Mouse (Mus musculus): ENCODE measurements around the gene Gm44503. TPM values are rescaled to one million over a fixed set of nuclear protein-coding genes. Genes with fewer than 3 reads are reported as not detected.

Gm44503 gene
- polyA plus RNA-seq, 1 experiment from 2014 or later = not detected

DNA sequence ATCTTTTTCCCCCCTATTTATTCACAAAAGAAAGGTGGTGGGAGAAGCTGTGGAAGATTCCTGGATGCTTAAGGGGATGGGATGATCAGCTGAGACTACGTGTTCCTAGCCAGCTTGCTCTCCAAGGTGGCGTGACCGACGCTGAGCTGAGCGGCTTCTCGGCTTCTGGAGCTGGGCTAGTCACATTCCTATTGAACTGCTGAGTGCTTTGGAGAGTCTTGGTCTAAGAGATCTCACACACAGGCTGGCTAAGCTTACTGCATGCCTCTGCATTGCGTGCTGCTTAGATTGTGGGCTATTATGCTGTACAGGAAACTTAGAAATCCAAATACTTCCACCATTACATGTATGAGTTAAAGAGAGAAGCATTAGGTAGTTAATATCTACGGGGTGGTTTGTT lies 45.4 kb downstream of the Gm44503 start:
- Histone ChIP-seq H3K27ac (ENCODE audit: low read length) (no peak overlapping the region), H3K36me3 (ENCODE audit: control insufficient read depth, insufficient read depth, low read length) (no peaks in the 10 kb centered on the region), H3K4me1 (ENCODE audit: control insufficient read depth, insufficient read depth, low read length) (no peaks in the 10 kb centered on the region), H3K9me3 (replicated peaks; ENCODE audit: control insufficient read depth, low read length) (no peaks in the 10 kb centered on the region), H3K4me2 (ENCODE audit: low read depth, low read length) (no peak overlapping the region), H3K9ac (ENCODE audit: low read length) (no peak overlapping the region), H3K4me3 (replicated peaks; ENCODE audit: low read length) (no peak overlapping the region), H3K27me3 (ENCODE audit: control insufficient read depth, insufficient read depth, low read length) (no peaks in the 10 kb centered on the region)
- no peak for ATAC-seq (ENCODE audit: insufficient read depth, low FRiP score)
- WGBS = 82% methylated on average over 8 of the region's 8 CpGs

DNA sequence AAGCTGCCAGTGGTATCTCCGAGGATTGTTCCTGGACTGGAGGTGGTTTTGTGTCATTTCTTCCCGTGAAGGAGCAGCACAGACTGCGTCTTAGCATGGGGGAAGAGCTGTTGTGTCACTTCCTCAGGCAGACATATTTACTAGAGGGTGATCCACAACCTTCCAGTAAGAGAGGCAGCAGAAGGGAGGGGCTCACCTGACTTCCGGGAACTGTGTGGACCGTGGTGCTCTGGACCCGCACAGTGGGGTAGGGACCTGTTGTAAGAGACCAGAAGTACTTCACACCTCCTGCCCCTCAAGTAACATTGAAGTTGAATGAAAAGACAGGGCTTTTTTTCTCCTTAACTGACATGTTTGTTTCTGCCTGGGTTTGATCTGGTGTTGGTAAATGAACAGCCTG lies 46.5 kb downstream of the Gm44503 start:
- no peaks in the 10 kb centered on the region for H3K4me1 ChIP-seq (ENCODE audit: control insufficient read depth, insufficient read depth, low read length)
- no peak overlapping the region for H3K27ac ChIP-seq (ENCODE audit: low read length)
- no peaks in the 10 kb centered on the region for H3K27me3 ChIP-seq (ENCODE audit: control insufficient read depth, insufficient read depth, low read length)
- WGBS = 83% methylated on average over 6 of the region's 6 CpGs
- ATAC-seq (ENCODE audit: insufficient read depth, low FRiP score) = no peak
- no peak overlapping the region for H3K4me2 ChIP-seq (ENCODE audit: low read depth, low read length)
- H3K9me3 ChIP-seq (replicated peaks; ENCODE audit: control insufficient read depth, low read length) = no peaks in the 10 kb centered on the region
- H3K36me3 ChIP-seq (ENCODE audit: control insufficient read depth, insufficient read depth, low read length) = no peaks in the 10 kb centered on the region
- no peak overlapping the region for H3K9ac ChIP-seq (ENCODE audit: low read length)
- H3K4me3 ChIP-seq (replicated peaks; ENCODE audit: low read length) = no peak overlapping the region

DNA sequence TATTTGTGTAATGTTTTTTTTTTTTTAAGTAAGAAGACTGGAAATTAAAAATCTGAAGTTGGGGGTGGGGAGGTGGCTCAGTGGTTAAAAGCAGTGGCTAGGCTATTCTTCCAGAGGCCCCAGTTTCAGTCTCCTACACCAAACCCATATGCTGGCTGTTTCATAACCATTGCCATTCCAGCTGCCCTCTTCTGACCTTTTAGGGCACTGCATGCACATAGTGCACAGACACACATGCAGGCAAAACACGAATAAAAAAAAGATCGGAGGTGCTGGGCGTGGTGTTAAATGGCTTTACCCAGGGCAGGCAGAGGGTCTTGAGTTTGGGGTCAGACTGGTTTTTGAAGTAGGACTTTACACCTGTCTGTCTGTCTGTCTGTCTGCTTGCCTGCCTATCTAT lies 47.5 kb downstream of the Gm44503 start:
- H3K9ac ChIP-seq (ENCODE audit: low read length) = no peak overlapping the region
- 97% methylated on average over 3 of the region's 3 CpGs for WGBS
- H3K36me3 ChIP-seq (ENCODE audit: control insufficient read depth, insufficient read depth, low read length) = no peaks in the 10 kb centered on the region
- H3K4me2 ChIP-seq (ENCODE audit: low read depth, low read length) = no peak overlapping the region
- H3K4me3 ChIP-seq (replicated peaks; ENCODE audit: low read length) = no peak overlapping the region
- no peak for ATAC-seq (ENCODE audit: insufficient read depth, low FRiP score)
- no peak overlapping the region for H3K27ac ChIP-seq (ENCODE audit: low read length)
- no peaks in the 10 kb centered on the region for H3K9me3 ChIP-seq (replicated peaks; ENCODE audit: control insufficient read depth, low read length)
- no peaks in the 10 kb centered on the region for H3K27me3 ChIP-seq (ENCODE audit: control insufficient read depth, insufficient read depth, low read length)
- no peaks in the 10 kb centered on the region for H3K4me1 ChIP-seq (ENCODE audit: control insufficient read depth, insufficient read depth, low read length)

DNA sequence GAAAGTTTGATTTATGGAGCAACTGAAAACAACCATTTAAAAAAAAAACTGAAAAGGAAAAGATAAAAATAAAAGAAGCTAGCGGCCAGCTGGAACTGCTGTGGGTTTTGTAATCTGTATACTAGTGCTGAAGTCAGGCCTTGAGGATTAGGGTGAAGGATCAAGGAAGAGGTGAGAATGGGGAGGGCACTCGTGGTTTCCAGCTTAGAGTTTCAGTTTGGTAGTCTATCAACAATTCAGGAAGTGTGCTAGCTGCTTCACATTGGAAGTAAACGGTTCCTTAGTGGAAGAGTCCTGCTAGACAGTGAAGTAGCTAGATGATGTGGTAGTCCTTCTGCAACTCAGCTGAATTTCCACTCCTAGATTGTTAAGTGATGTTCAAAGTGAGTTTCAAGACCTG lies 49.7 kb downstream of the Gm44503 start:
- H3K9ac ChIP-seq (ENCODE audit: low read length) = no peak overlapping the region
- ATAC-seq (ENCODE audit: insufficient read depth, low FRiP score) = no peak
- no peaks in the 10 kb centered on the region for H3K4me1 ChIP-seq (ENCODE audit: control insufficient read depth, insufficient read depth, low read length)
- WGBS = 60% methylated on average over 3 of the region's 3 CpGs
- no peaks in the 10 kb centered on the region for H3K36me3 ChIP-seq (ENCODE audit: control insufficient read depth, insufficient read depth, low read length)
- H3K27me3 ChIP-seq (ENCODE audit: control insufficient read depth, insufficient read depth, low read length) = no peaks in the 10 kb centered on the region
- H3K27ac ChIP-seq (ENCODE audit: low read length) = no peak overlapping the region
- no peak overlapping the region for H3K4me3 ChIP-seq (replicated peaks; ENCODE audit: low read length)
- no peaks in the 10 kb centered on the region for H3K9me3 ChIP-seq (replicated peaks; ENCODE audit: control insufficient read depth, low read length)
- no peak overlapping the region for H3K4me2 ChIP-seq (ENCODE audit: low read depth, low read length)

DNA sequence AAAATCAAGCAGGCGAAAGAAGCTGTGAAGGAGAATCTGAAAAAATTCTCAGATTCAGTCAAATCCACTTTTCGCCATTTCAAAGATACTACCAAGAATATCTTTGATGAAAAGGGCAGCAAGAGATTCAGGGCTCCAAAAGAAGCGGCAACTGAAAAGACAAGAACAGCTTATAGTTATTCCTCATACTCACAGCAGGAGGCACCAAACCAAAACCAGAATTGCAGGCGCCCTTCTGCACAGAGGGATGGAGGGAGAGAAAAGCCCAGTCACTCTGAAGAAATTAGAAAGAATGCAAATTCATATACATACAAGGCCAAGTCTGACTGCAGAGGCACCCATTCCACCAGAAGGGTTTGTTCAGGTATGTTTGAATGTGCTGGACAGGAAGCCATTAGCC lies 54.0 kb downstream of the Gm44503 start:
- 89% methylated on average over 4 of the region's 4 CpGs for WGBS
- no peaks in the 10 kb centered on the region for H3K9me3 ChIP-seq (replicated peaks; ENCODE audit: control insufficient read depth, low read length)
- no peak overlapping the region for H3K27ac ChIP-seq (ENCODE audit: low read length)
- no peak overlapping the region for H3K9ac ChIP-seq (ENCODE audit: low read length)
- peaks cover 6% of the 10 kb centered on the region; the same call in 1 of the 2 replicates for H3K36me3 ChIP-seq (ENCODE audit: control insufficient read depth, insufficient read depth, low read length)
- no peak overlapping the region for H3K4me2 ChIP-seq (ENCODE audit: low read depth, low read length)
- H3K4me3 ChIP-seq (replicated peaks; ENCODE audit: low read length) = no peak overlapping the region
- no peaks in the 10 kb centered on the region for H3K4me1 ChIP-seq (ENCODE audit: control insufficient read depth, insufficient read depth, low read length)
- ATAC-seq (ENCODE audit: insufficient read depth, low FRiP score) = no peak
- no peaks in the 10 kb centered on the region for H3K27me3 ChIP-seq (ENCODE audit: control insufficient read depth, insufficient read depth, low read length)

DNA sequence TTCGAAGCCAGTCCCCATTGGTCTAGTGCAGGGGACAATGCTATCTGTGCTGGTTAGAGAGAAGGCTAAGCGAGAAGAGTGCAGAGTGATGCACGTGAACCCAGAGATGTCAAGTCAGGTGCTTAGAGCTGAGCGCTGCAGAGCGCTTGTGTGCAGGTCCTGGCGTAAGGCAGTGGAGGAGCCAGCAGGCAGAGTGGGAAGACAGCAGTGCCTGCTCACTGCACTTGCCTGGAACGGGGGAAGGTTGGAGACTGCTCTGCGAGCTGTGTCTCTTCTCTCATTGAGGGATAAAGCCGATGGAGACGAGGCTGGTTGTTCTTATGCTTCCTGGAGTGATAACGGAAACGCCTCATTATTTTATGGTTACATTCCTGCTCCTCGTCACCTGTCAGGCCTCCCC lies 56.1 kb downstream of the Gm44503 start:
- no peak for ATAC-seq (ENCODE audit: insufficient read depth, low FRiP score)
- peaks cover 14% of the 10 kb centered on the region; the same call in 1 of the 2 replicates for H3K36me3 ChIP-seq (ENCODE audit: control insufficient read depth, insufficient read depth, low read length)
- H3K27ac ChIP-seq (ENCODE audit: low read length) = no peak overlapping the region
- no peaks in the 10 kb centered on the region for H3K27me3 ChIP-seq (ENCODE audit: control insufficient read depth, insufficient read depth, low read length)
- 74% methylated on average over 13 of the region's 13 CpGs for WGBS
- H3K4me3 ChIP-seq (replicated peaks; ENCODE audit: low read length) = no peak overlapping the region
- H3K4me1 ChIP-seq (ENCODE audit: control insufficient read depth, insufficient read depth, low read length) = no peaks in the 10 kb centered on the region
- H3K9me3 ChIP-seq (replicated peaks; ENCODE audit: control insufficient read depth, low read length) = no peaks in the 10 kb centered on the region
- no peak overlapping the region for H3K9ac ChIP-seq (ENCODE audit: low read length)
- H3K4me2 ChIP-seq (ENCODE audit: low read depth, low read length) = no peak overlapping the region

DNA sequence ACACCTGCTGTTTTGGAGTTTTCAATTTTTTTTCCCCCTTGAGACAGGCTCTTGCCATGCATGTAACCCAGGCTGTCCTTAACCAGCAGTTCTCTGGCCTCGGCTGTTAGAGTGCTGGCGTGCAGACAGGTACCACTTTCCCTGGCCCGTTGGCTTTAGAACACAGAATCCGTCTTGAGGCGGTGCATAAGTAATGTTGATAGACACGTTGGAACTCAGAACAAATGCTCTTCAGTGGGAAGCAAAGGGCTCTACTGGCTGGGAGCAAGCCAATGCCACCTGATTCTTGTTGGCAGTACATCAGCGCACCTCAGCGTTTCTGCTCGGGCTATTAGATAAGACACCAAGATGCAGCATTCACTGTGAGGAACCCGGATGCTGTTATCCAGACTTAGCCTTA lies 61.2 kb downstream of the Gm44503 start:
- Histone ChIP-seq H3K27me3 (ENCODE audit: control insufficient read depth, insufficient read depth, low read length) (no peaks in the 10 kb centered on the region), H3K9me3 (replicated peaks; ENCODE audit: control insufficient read depth, low read length) (no peaks in the 10 kb centered on the region), H3K4me2 (ENCODE audit: low read depth, low read length) (no peak overlapping the region), H3K9ac (ENCODE audit: low read length) (no peak overlapping the region), H3K27ac (ENCODE audit: low read length) (no peak overlapping the region), H3K36me3 (ENCODE audit: control insufficient read depth, insufficient read depth, low read length) (peaks cover 13% of the 10 kb centered on the region), H3K4me3 (replicated peaks; ENCODE audit: low read length) (no peak overlapping the region), H3K4me1 (ENCODE audit: control insufficient read depth, insufficient read depth, low read length) (no peaks in the 10 kb centered on the region)
- no peak for ATAC-seq (ENCODE audit: insufficient read depth, low FRiP score)
- 90% methylated on average over 10 of the region's 10 CpGs for WGBS

DNA sequence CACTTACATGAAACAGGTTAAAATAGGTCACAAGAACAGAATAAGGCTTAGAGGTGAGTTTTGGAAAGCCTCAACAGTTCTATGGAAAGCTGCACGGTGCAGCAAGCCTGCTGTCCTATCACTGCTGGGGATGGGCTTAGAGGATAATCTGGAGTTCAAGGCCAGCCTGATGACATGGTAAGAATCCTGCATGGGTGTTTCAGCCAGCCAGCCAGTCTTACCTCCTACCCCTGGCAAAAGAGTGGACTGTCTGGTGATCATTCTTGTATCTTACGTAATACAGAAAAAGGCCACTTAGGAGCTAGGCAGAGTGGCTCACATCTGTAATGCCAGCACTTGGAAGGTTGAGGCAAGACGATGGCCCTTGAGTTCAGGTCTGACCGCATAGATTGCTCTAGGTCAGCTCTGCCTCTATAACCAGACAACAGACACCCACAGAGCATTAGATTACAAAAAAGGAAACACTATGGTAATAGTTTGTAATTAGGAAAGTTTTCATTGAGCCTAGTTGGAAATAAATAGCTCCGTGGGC lies 62.0 kb downstream of the Gm44503 start:
- no peaks in the 10 kb centered on the region for H3K27me3 ChIP-seq (ENCODE audit: control insufficient read depth, insufficient read depth, low read length)
- no peaks in the 10 kb centered on the region for H3K9me3 ChIP-seq (replicated peaks; ENCODE audit: control insufficient read depth, low read length)
- no peaks in the 10 kb centered on the region for H3K4me1 ChIP-seq (ENCODE audit: control insufficient read depth, insufficient read depth, low read length)
- no peak overlapping the region for H3K4me2 ChIP-seq (ENCODE audit: low read depth, low read length)
- no peak overlapping the region for H3K4me3 ChIP-seq (replicated peaks; ENCODE audit: low read length)
- no peak overlapping the region for H3K27ac ChIP-seq (ENCODE audit: low read length)
- 91% methylated on average over 5 of the region's 5 CpGs for WGBS
- peaks cover 13% of the 10 kb centered on the region for H3K36me3 ChIP-seq (ENCODE audit: control insufficient read depth, insufficient read depth, low read length)
- no peak for ATAC-seq (ENCODE audit: insufficient read depth, low FRiP score)
- no peak overlapping the region for H3K9ac ChIP-seq (ENCODE audit: low read length)

DNA sequence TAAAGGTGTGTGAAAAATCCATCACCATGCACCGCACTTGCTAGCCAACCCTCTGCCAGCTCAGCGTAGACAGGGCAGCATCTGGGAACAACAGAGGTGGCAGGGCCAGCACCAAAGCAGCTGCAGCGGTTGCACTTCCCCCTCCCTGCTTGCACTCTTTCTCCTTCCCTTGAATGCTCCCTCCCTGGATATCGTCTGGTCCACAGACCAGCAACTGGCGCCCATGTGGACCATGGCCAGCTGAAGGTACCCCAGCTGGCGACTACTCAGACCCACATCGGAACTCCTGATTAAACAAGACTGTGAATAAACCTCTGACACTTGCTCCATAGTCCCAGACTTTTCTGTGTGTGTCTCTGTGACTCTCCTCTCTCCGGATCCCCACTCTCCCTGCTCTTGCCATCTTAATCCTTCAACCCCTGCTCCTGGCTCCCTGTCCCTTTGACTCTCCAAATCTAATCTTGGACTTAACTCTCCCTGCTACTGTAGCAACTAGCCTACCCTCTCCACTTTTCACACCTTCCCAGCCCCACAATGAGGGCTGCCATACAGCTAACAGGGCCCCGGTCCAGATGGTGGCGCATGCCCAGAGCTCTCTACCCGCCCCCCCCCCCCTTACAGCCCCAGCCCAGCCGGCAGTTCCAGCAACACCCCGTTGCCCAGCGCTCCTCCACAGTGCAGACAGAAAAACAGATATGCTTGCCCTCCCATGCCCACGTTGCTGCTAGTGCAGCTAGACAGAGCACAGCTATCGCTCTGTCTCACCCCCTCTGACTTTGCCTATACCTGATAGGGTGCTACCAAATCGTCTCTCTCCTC lies 67.4 kb downstream of the Gm44503 start:
- Histone ChIP-seq H3K9me3 (replicated peaks; ENCODE audit: control insufficient read depth, low read length) (no peaks in the 10 kb centered on the region), H3K4me2 (ENCODE audit: low read depth, low read length) (no peak overlapping the region), H3K36me3 (ENCODE audit: control insufficient read depth, insufficient read depth, low read length) (no peaks in the 10 kb centered on the region; the same call in 1 of the 2 replicates), H3K27me3 (ENCODE audit: control insufficient read depth, insufficient read depth, low read length) (no peaks in the 10 kb centered on the region), H3K4me3 (replicated peaks; ENCODE audit: low read length) (no peak overlapping the region), H3K4me1 (ENCODE audit: control insufficient read depth, insufficient read depth, low read length) (no peaks in the 10 kb centered on the region), H3K27ac (ENCODE audit: low read length) (no peak overlapping the region), H3K9ac (ENCODE audit: low read length) (no peak overlapping the region)
- 0 out of 2 replicates have a peak, but pooled peaks have one; percentile 10 for ATAC-seq (ENCODE audit: insufficient read depth, low FRiP score)
- WGBS = 34% methylated on average over 16 of the region's 17 CpGs

Measured in stomach, embryonic 16.5 days (tissue).